9 mouse cellular contexts compared by ENCODE assay signal in the genomic region with DNA sequence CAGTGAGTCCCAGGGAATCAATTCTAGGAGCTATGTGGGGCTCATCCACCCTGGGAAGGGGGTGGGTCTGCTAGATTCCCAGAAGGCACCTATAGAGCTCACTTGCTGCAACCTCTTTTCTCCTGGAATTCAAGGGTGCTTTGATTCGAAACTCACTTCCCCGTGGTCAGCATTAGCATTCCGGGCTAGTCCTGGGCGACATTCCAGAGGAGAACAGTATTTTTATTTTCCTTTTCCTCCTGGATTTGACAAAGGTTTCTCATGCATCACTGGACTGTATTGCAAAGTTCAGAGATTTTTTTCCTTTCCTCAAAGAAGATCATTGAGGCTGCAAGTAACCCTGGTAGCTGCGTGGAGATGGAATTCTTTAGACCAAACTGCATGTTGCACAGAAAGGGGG.
DNase-seq lines count a peak whose midpoint lies in the region; ATAC-seq and TF ChIP-seq lines count a peak whose summit lies in the region.
"Had no signal": no experiment of that assay in that cellular context is flagged by ENCODE, and none has a peak within 500 bp of the region (broad histone marks: within the 10 kb centered on the region; RNA-seq: fewer than 3 reads in every experiment).

No protein-coding gene starts in this region.

- H3K27ac ChIP-seq in embryonic facial prominence, embryonic 13.5 days: peak overlapping the region; percentile 80; the same call in 1 of the 2 replicates
- peak overlapping the region; percentile 82 for H3K27ac ChIP-seq in midbrain, embryonic 12.5 days (replicated peaks)
- H3K27ac ChIP-seq in thymus, adult 2 months (ENCODE audit: control insufficient read depth, insufficient read depth, low read length): no peak overlapping the region

- no peaks in the 10 kb centered on the region for H3K9me3 ChIP-seq in embryonic facial prominence, embryonic 13.5 days
- H3K9me3 ChIP-seq in midbrain, embryonic 12.5 days: no peaks in the 10 kb centered on the region

- no peak overlapping the region for H3K9ac ChIP-seq in embryonic facial prominence, embryonic 13.5 days
- H3K9ac ChIP-seq in midbrain, embryonic 12.5 days (replicated peaks): no peak overlapping the region

- no peak for TF ChIP-seq POLR2A in thymus, adult 2 months (IDR thresholded peaks at IDR 0.05; ENCODE audit: control insufficient read depth, extremely low read depth, insufficient read depth, low read length, poor library complexity)

- no peak for TF ChIP-seq CTCF in thymus, adult 2 months (IDR thresholded peaks at IDR 0.05; ENCODE audit: borderline replicate concordance, control insufficient read depth, extremely low read depth, insufficient read depth, low read length, poor library complexity)

- ATAC-seq in embryonic facial prominence, embryonic 13.5 days (ENCODE audit: insufficient number of reproducible peaks, insufficient read depth, low FRiP score, low TSS enrichment, low read depth): no peak
- ATAC-seq in midbrain, embryonic 12.5 days (ENCODE audit: low FRiP score, low read depth): no peak

- peaks cover 34% of the 10 kb centered on the region for H3K4me1 ChIP-seq in embryonic facial prominence, embryonic 13.5 days
- peaks cover 37% of the 10 kb centered on the region for H3K4me1 ChIP-seq in midbrain, embryonic 12.5 days
- H3K4me1 ChIP-seq in thymus, adult 2 months (replicated peaks; ENCODE audit: control insufficient read depth, insufficient read depth, low read length): no peaks in the 10 kb centered on the region

- DNase-seq in R1 (ENCODE audit: low read depth, low spot score): peak; percentile 37
- peak; percentile 35 for DNase-seq in kidney, adult 18-20 months
- no peak for DNase-seq in thymus, adult 2 months
- no peak for DNase-seq in natural killer cell, adult 2 months (ENCODE audit: low spot score in 2 of 2)
- DNase-seq in frontal cortex, postnatal 25 days (ENCODE audit: low spot score in 2 of 2): no peak
- DNase-seq: gastrocnemius, postnatal 10 days; heart, postnatal 14 days had no signal

- WGBS in embryonic facial prominence, embryonic 13.5 days: 25% methylated on average over 5 of the region's 5 CpGs
- 8% methylated on average over 5 of the region's 5 CpGs for WGBS in midbrain, embryonic 12.5 days
- WGBS in thymus, adult 2 months: 82% methylated on average over 5 of the region's 5 CpGs

- no peaks in the 10 kb centered on the region for H3K27me3 ChIP-seq in embryonic facial prominence, embryonic 13.5 days
- no peaks in the 10 kb centered on the region for H3K27me3 ChIP-seq in midbrain, embryonic 12.5 days
- H3K27me3 ChIP-seq in thymus, adult 2 months (ENCODE audit: control insufficient read depth, insufficient read depth, low read length): no peaks in the 10 kb centered on the region

- H3K36me3 ChIP-seq in embryonic facial prominence, embryonic 13.5 days: no peaks in the 10 kb centered on the region
- H3K36me3 ChIP-seq in midbrain, embryonic 12.5 days: no peaks in the 10 kb centered on the region
- no peaks in the 10 kb centered on the region for H3K36me3 ChIP-seq in thymus, adult 2 months (ENCODE audit: control insufficient read depth, insufficient read depth, low read length)

- no peak overlapping the region for H3K4me3 ChIP-seq in embryonic facial prominence, embryonic 13.5 days
- H3K4me3 ChIP-seq in midbrain, embryonic 12.5 days: no peak overlapping the region
- H3K4me3 ChIP-seq in thymus, adult 2 months (ENCODE audit: control insufficient read depth, insufficient read depth, low read length): no peak overlapping the region

- H3K4me2 ChIP-seq in embryonic facial prominence, embryonic 13.5 days: no peak overlapping the region
- no peak overlapping the region for H3K4me2 ChIP-seq in midbrain, embryonic 12.5 days (replicated peaks)

Comparison
In these comparisons a context has a peak if more than half of its experiments do, and no peak if none do; other contexts are left out.
1. DNase-seq: peak in R1 (single experiment) and kidney, adult 18-20 months (single experiment); none in thymus, adult 2 months (single experiment), natural killer cell, adult 2 months (0 of 2) and frontal cortex, postnatal 25 days (0 of 2).